Mouse (Mus musculus) thymus, postnatal 14 days (tissue): ENCODE results near the gene Igsf21.

Experiments
- DNase-seq: peaks from one replicate; pipeline ENCODE4 v3.0.0; 2021

Gene Igsf21

GRCm38 (mm10) chr4:140092367-140092766, 154.2 kb downstream of the Igsf21 start:
- no peak for DNase-seq

- no peak for DNase-seq
Measured at GRCm38 (mm10) chr4:140091693-140092092, 154.9 kb downstream of the Igsf21 start.

GRCm38 (mm10) chr4:140089676-140090075, 156.9 kb downstream of the Igsf21 start:
- no peak for DNase-seq

- DNase-seq, result no peak
Measured at GRCm38 (mm10) chr4:140088711-140089440, 157.7 kb downstream of the Igsf21 start.

- no peak for DNase-seq
Measured at GRCm38 (mm10) chr4:140086192-140086591, 160.4 kb downstream of the Igsf21 start.

- no peak for DNase-seq
Measured at GRCm38 (mm10) chr4:140084521-140085011, 162.0 kb downstream of the Igsf21 start.

GRCm38 (mm10) chr4:140084064-140084463, 162.5 kb downstream of the Igsf21 start:
- DNase-seq, result no peak

GRCm38 (mm10) chr4:140078416-140078815, 168.2 kb downstream of the Igsf21 start:
- DNase-seq, result no peak

GRCm38 (mm10) chr4:140077615-140078014, 169.0 kb downstream of the Igsf21 start:
- no peak for DNase-seq

- no peak for DNase-seq
Measured at GRCm38 (mm10) chr4:140076852-140077563, 169.6 kb downstream of the Igsf21 start.

GRCm38 (mm10) chr4:140076428-140076827, 170.2 kb downstream of the Igsf21 start:
- DNase-seq, result no peak

- DNase-seq, result no peak
Measured at GRCm38 (mm10) chr4:140071047-140071446, 175.5 kb downstream of the Igsf21 start.

- DNase-seq, result no peak
Measured at GRCm38 (mm10) chr4:140070331-140070652, 176.3 kb downstream of the Igsf21 start.

GRCm38 (mm10) chr4:140069563-140070330, 176.8 kb downstream of the Igsf21 start:
- DNase-seq, result no peak

GRCm38 (mm10) chr4:140068468-140068867, 178.1 kb downstream of the Igsf21 start:
- no peak for DNase-seq

- DNase-seq, result no peak
Measured at GRCm38 (mm10) chr4:140066011-140066410, 180.6 kb downstream of the Igsf21 start.

GRCm38 (mm10) chr4:140063153-140063671, 183.4 kb downstream of the Igsf21 start:
- DNase-seq, result no peak

GRCm38 (mm10) chr4:140060251-140060650, 186.3 kb downstream of the Igsf21 start:
- no peak for DNase-seq

GRCm38 (mm10) chr4:140053042-140053441, 193.5 kb downstream of the Igsf21 start:
- no peak for DNase-seq

GRCm38 (mm10) chr4:140052575-140052974, 194.0 kb downstream of the Igsf21 start:
- no peak for DNase-seq

GRCm38 (mm10) chr4:140047807-140048362, 198.7 kb downstream of the Igsf21 start:
- no peak for DNase-seq

- DNase-seq, result no peak
Measured at GRCm38 (mm10) chr4:140043953-140044352, 202.6 kb downstream of the Igsf21 start.
